Comparison of ENCODE assay signal across 8 mouse cellular contexts in the genomic region with DNA sequence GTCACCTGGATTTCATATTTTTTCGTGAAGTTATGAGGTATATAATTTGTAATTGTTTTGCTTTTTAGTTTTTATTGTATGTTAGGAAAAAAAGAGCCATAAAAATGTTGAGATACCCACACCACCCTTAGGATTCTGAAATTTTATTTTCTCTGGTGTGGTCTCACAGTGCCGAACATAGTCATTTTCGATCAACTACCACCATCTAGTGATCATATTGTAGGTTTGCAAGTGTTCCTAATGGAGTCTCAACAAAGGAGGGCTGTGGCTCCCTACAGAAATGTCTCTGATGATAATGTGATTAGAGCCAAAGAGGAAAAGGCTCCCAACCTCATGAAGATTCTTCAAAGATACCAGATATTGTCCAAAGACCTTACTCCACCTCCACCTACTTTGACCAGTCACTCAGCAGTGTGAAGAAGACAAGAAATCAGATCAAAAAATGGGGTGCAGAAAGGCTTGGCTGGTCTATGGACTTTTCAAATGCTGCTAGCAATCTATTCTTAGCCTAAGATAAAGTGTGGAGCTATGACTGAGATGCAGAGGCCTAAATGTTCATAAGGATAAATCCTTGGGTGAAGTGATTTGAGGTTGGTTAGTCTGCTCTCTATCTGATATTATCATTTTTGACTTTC.
DNase-seq lines count a peak whose midpoint lies in the region; ATAC-seq and TF ChIP-seq lines count a peak whose summit lies in the region.

No protein-coding gene starts in this region.

- H3K4me3 ChIP-seq in heart, embryonic 11.5 days (ENCODE audit: low read depth, low read length): no peak overlapping the region
- no peak overlapping the region for H3K4me3 ChIP-seq in embryonic facial prominence, embryonic 14.5 days (ENCODE audit: low read depth, low read length)
- no peak overlapping the region for H3K4me3 ChIP-seq in liver, postnatal 0 days (ENCODE audit: low read depth, low read length)

- WGBS in heart, embryonic 11.5 days (ENCODE audit: insufficient replicate concordance): 41% methylated on average over 3 of the region's 3 CpGs
- WGBS in embryonic facial prominence, embryonic 14.5 days: 34% methylated on average over 3 of the region's 3 CpGs
- WGBS in liver, postnatal 0 days (ENCODE audit: insufficient replicate concordance): 30% methylated on average over 3 of the region's 3 CpGs

- TF ChIP-seq CTCF in liver, postnatal 0 days (IDR thresholded peaks at IDR 0.05; ENCODE audit: low read depth): peak; percentile 63

- no peaks in the 10 kb centered on the region for H3K9me3 ChIP-seq in heart, embryonic 11.5 days (replicated peaks; ENCODE audit: control insufficient read depth, low read length)
- H3K9me3 ChIP-seq in embryonic facial prominence, embryonic 14.5 days (ENCODE audit: control insufficient read depth, low read length): no peaks in the 10 kb centered on the region
- H3K9me3 ChIP-seq in liver, postnatal 0 days (ENCODE audit: low read length): no peaks in the 10 kb centered on the region

- no peak for DNase-seq in heart, adult 9 months (ENCODE audit: low spot score in 2 of 2)
- DNase-seq in ES-CJ7 (ENCODE audit: low read depth, low spot score): peak; percentile 59
- peak; percentile 64 for DNase-seq in embryonic facial prominence, embryonic 14.5 days (ENCODE audit: low spot score)
- no peak for DNase-seq in liver, postnatal 0 days
- DNase-seq in right cerebral cortex, postnatal 14 days: no peak
- DNase-seq in gastrocnemius, adult 8-10 months (ENCODE audit: low spot score in 2 of 2): no peak
- DNase-seq in urinary bladder, adult 18-20 months (ENCODE audit: low spot score in 2 of 2): no peak

- ATAC-seq in heart, embryonic 11.5 days (replicated peaks; ENCODE audit: insufficient number of reproducible peaks, low FRiP score, low TSS enrichment): peak; percentile 63; the same call in 1 of the 2 replicates
- peak; percentile 93 for ATAC-seq in embryonic facial prominence, embryonic 14.5 days (ENCODE audit: low read depth)
- 0 out of 2 replicates have a peak, but pooled peaks have one; percentile 47 for ATAC-seq in liver, postnatal 0 days

- no peak overlapping the region for H3K27ac ChIP-seq in heart, embryonic 11.5 days (ENCODE audit: low read depth, low read length)
- no peak overlapping the region for H3K27ac ChIP-seq in embryonic facial prominence, embryonic 14.5 days (replicated peaks; ENCODE audit: low read depth, low read length)
- no peak overlapping the region for H3K27ac ChIP-seq in liver, postnatal 0 days (ENCODE audit: low read depth)

- no peak for TF ChIP-seq EP300 in liver, postnatal 0 days (IDR thresholded peaks at IDR 0.05; ENCODE audit: low read depth)

- H3K27me3 ChIP-seq in heart, embryonic 11.5 days (ENCODE audit: control insufficient read depth, insufficient read depth, low read length): no peaks in the 10 kb centered on the region
- no peaks in the 10 kb centered on the region for H3K27me3 ChIP-seq in embryonic facial prominence, embryonic 14.5 days (replicated peaks; ENCODE audit: control insufficient read depth, insufficient read depth, low read length)
- no peaks in the 10 kb centered on the region for H3K27me3 ChIP-seq in liver, postnatal 0 days (ENCODE audit: insufficient read depth, low read length)

- no peaks in the 10 kb centered on the region for H3K36me3 ChIP-seq in heart, embryonic 11.5 days (ENCODE audit: control insufficient read depth, insufficient read depth, low read length)
- H3K36me3 ChIP-seq in embryonic facial prominence, embryonic 14.5 days (ENCODE audit: control insufficient read depth, insufficient read depth, low read length): no peaks in the 10 kb centered on the region
- H3K36me3 ChIP-seq in liver, postnatal 0 days (replicated peaks; ENCODE audit: insufficient read depth, low read length): no peaks in the 10 kb centered on the region

- no peak overlapping the region for H3K9ac ChIP-seq in heart, embryonic 11.5 days (ENCODE audit: low read depth, low read length)
- H3K9ac ChIP-seq in embryonic facial prominence, embryonic 14.5 days (ENCODE audit: low read depth, low read length): no peak overlapping the region
- H3K9ac ChIP-seq in liver, postnatal 0 days (replicated peaks): no peak overlapping the region

- H3K4me2 ChIP-seq in heart, embryonic 11.5 days: no peak overlapping the region
- H3K4me2 ChIP-seq in embryonic facial prominence, embryonic 14.5 days (ENCODE audit: low read depth, low read length): no peak overlapping the region
- H3K4me2 ChIP-seq in liver, postnatal 0 days (ENCODE audit: low read depth, low read length): no peak overlapping the region

- no peaks in the 10 kb centered on the region for H3K4me1 ChIP-seq in heart, embryonic 11.5 days (ENCODE audit: control insufficient read depth, insufficient read depth, low read length)
- H3K4me1 ChIP-seq in embryonic facial prominence, embryonic 14.5 days (ENCODE audit: control insufficient read depth, insufficient read depth, low read length): no peaks in the 10 kb centered on the region
- H3K4me1 ChIP-seq in liver, postnatal 0 days (ENCODE audit: insufficient read depth): no peaks in the 10 kb centered on the region

Comparison
In these comparisons a context has a peak if more than half of its experiments do, and no peak if none do; other contexts are left out.
1. DNase-seq: peak in ES-CJ7 (single experiment) and embryonic facial prominence, embryonic 14.5 days (single experiment); none in heart, adult 9 months (0 of 2), liver, postnatal 0 days (single experiment), right cerebral cortex, postnatal 14 days (single experiment), gastrocnemius, adult 8-10 months (0 of 2) and urinary bladder, adult 18-20 months (0 of 2).
2. Peak in every context shown above with its lines, with median percentiles within 50 percentile points of each other: ATAC-seq.